Mouse (Mus musculus) CH12.LX (cell line): ENCODE measurements around the gene Zfp787. TPM values are rescaled to one million over a fixed set of nuclear protein-coding genes. Genes with fewer than 3 reads are reported as not detected.

Source experiments
- DNase-seq: peaks from one replicate; pipeline ENCODE4 v3.0.0-alpha.2; 2013; ENCODE audit errors: extremely low read depth
- H3K27ac ChIP-seq: 2 replicates; pipeline ENCODE4 v1.5.1; 2012; ENCODE audit warnings: low read depth, mild to moderate bottlenecking, control low read depth, moderate library complexity; ENCODE audit not compliant: insufficient read depth
- H3K27me3 ChIP-seq: replicated peaks from 2 replicates; pipeline ENCODE3; 2012; ENCODE audit warnings: inconsistent platforms
- H3K36me3 ChIP-seq, 2 experiments: replicated peaks in 1 of 2; 2 replicates each; pipeline versions ENCODE3 to v1.6.1; 2012; ENCODE audit warnings: inconsistent platforms in 1 of 2, low read length in 1 of 2, mild to moderate bottlenecking in 1 of 2, mixed read lengths in 1 of 2, moderate library complexity in 1 of 2; ENCODE audit not compliant: control insufficient read depth in 1 of 2, insufficient read depth in 1 of 2
- H3K4me1 ChIP-seq, 2 experiments: 2 replicates each; pipeline ENCODE4 v1.6.1; 2012; ENCODE audit warnings: inconsistent platforms in 1 of 2, moderate library complexity in 1 of 2; ENCODE audit not compliant: insufficient read depth in 2 of 2, control insufficient read depth in 1 of 2
- H3K4me2 ChIP-seq: 2 replicates; pipeline ENCODE4 v1.6.1; 2012; ENCODE audit warnings: low read depth, mild to moderate bottlenecking, control low read depth; ENCODE audit not compliant: poor library complexity, insufficient read depth, severe bottlenecking
- H3K4me3 ChIP-seq, 3 experiments: fragments of 150-350 bp in 1 of 3; sonication (generic) in 1 of 3; replicated peaks in 1 of 3; 2 replicates each; pipeline versions ENCODE3 to v1.5.1; 2011 to 2012; ENCODE audit warnings: low read depth in 2 of 3, low read length in 2 of 3, mild to moderate bottlenecking in 2 of 3, moderate library complexity in 2 of 3, control low read depth in 1 of 3, improper control_type of control experiment in 1 of 3, inconsistent platforms in 1 of 3, mixed read lengths in 1 of 3; ENCODE audit not compliant: poor library complexity in 1 of 3
- H3K79me2 ChIP-seq: replicated peaks from 2 replicates; pipeline ENCODE4 v1.6.1; 2012; ENCODE audit warnings: mild to moderate bottlenecking, moderate library complexity; ENCODE audit not compliant: control insufficient read depth, poor library complexity, insufficient read depth, severe bottlenecking; ENCODE audit errors: extremely low read depth
- H3K9ac ChIP-seq: 2 replicates; pipeline ENCODE4 v1.6.1; 2012; ENCODE audit warnings: low read depth, mild to moderate bottlenecking, control low read depth, moderate library complexity; ENCODE audit not compliant: insufficient read depth
- H3K9me3 ChIP-seq: replicated peaks from 2 replicates; pipeline ENCODE3; 2012; ENCODE audit warnings: low read length, inconsistent platforms, mixed read lengths
- E2F4 ChIP-seq: IDR thresholded peaks from 2 replicates; pipeline ENCODE4 v1.6.1; 2011; ENCODE audit warnings: low read depth, low read length, improper control_type of control experiment; ENCODE audit not compliant: insufficient replicate concordance
- EP300 ChIP-seq: IDR thresholded peaks from 2 replicates; pipeline ENCODE4 v1.6.1; 2011; ENCODE audit warnings: low read length, improper control_type of control experiment
- HCFC1 ChIP-seq: IDR thresholded peaks from 2 replicates; pipeline ENCODE4 v1.6.1; 2012; ENCODE audit warnings: low read depth, mild to moderate bottlenecking, inconsistent platforms, low read length, improper control_type of control experiment
- IRF4 ChIP-seq: IDR thresholded peaks from 2 replicates; pipeline ENCODE4 v1.6.1; 2014; ENCODE audit warnings: low read depth, mild to moderate bottlenecking, inconsistent platforms, low read length, improper control_type of control experiment
- JUN ChIP-seq: IDR thresholded peaks from 2 replicates; pipeline ENCODE4 v1.6.1; 2011; ENCODE audit warnings: low read depth, mild to moderate bottlenecking, low read length, improper control_type of control experiment, moderate library complexity; ENCODE audit not compliant: insufficient read depth
- MEF2A ChIP-seq: IDR thresholded peaks from 2 replicates; pipeline ENCODE4 v1.6.1; 2014; ENCODE audit warnings: low read depth, mild to moderate bottlenecking, inconsistent platforms, low read length, improper control_type of control experiment, borderline replicate concordance
- NRF1 ChIP-seq: IDR thresholded peaks from 2 replicates; pipeline ENCODE4 v1.6.1; 2014; ENCODE audit warnings: low read depth, mild to moderate bottlenecking, inconsistent platforms, low read length, improper control_type of control experiment, moderate library complexity
- PAX5 ChIP-seq: IDR thresholded peaks from 2 replicates; pipeline ENCODE4 v1.6.1; 2012; ENCODE audit warnings: low read length, inconsistent platforms, mixed read lengths
- TBP ChIP-seq: conservative IDR thresholded peaks from 2 replicates; pipeline ENCODE4 v1.6.1; 2011; ENCODE audit warnings: low read depth, low read length, improper control_type of control experiment
- UBTF ChIP-seq: IDR thresholded peaks from 2 replicates; pipeline ENCODE4 v1.6.1; 2012; ENCODE audit warnings: low read depth, mild to moderate bottlenecking, inconsistent platforms, low read length, improper control_type of control experiment, moderate library complexity
- USF2 ChIP-seq: conservative IDR thresholded peaks from 2 replicates; pipeline ENCODE4 v1.6.1; 2011; ENCODE audit warnings: low read depth, low read length, improper control_type of control experiment
- dilution Hi-C: fragments of 300-500 bp; cut with MboI; formaldehyde crosslinking; loops from 2 replicates; pipeline ENCODE4 v1.14.3; 2020; ENCODE audit warnings: low sequenced_read_pairs; ENCODE audit not compliant: extremely low pct_unique_long_range_greater_than_20kb, extremely low pct_ligation_motif_present
- in situ Hi-C: fragments of 300-500 bp; cut with MboI; formaldehyde crosslinking; loops from 3 replicates; pipeline ENCODE4 v1.14.3; 2019; ENCODE audit warnings: low sequenced_read_pairs, low pct_ligation_motif_present, low pct_unique_long_range_greater_than_20kb, mixed read lengths
- polyA plus RNA-seq: library from polyadenylated mRNA; unstranded; fragments of >175 nt; gene quantifications from 2 replicates; pipeline ENCODE4 v1.2.1, GENCODE M21; 2012; ENCODE audit warnings: low read depth; ENCODE audit not compliant: insufficient read length
- total RNA-seq, 2 experiments: library from RNA; depleted of rRNA; stranded (reverse); fragments of 300-350 nt in 1 of 2; fragments of >200 nt in 1 of 2; gene quantifications; 2 replicates each; pipeline ENCODE4 v1.2.3; 2012 to 2014

Zfp787 gene
- total and polyA plus RNA-seq, 3 experiments = 19.0 to 28.3 (median 22.1) TPM

GRCm38 (mm10) chr7:6146194-6146981 is 9.4 kb downstream of the Zfp787 start:
- H3K79me2 ChIP-seq = peaks cover 82% of the 10 kb centered on the region
- H3K4me1 ChIP-seq = peaks cover 13 to 82% of the 10 kb centered on the region in 2 experiments
- H3K36me3 ChIP-seq = peaks cover 7 to 50% of the 10 kb centered on the region in 2 experiments
- H3K27me3 ChIP-seq = no peaks in the 10 kb centered on the region
- no peaks in the 10 kb centered on the region for H3K9me3 ChIP-seq
- H3K9ac ChIP-seq = no peak overlapping the region
- in situ Hi-C loops (no loop called here), dilution Hi-C loops (no loop called here)
- no peak overlapping the region for H3K27ac ChIP-seq
- TF ChIP-seq EP300 (no peak), USF2 (no peak), UBTF (no peak), PAX5 (no peak), TBP (no peak), IRF4 (no peak), MEF2A (no peak), NRF1 (no peak), JUN (no peak), E2F4 (no peak), HCFC1 (no peak)
- no peak for DNase-seq
- no peak overlapping the region for H3K4me3 ChIP-seq
- no peak overlapping the region for H3K4me2 ChIP-seq

- Histone ChIP-seq H3K4me2 (no peak overlapping the region), H3K9me3 (no peaks in the 10 kb centered on the region), H3K27ac (no peak overlapping the region), H3K79me2 (peaks cover 74% of the 10 kb centered on the region), H3K36me3 (peaks cover 9 to 56% of the 10 kb centered on the region in 2 experiments), H3K4me3 (no peak overlapping the region), H3K4me1 (peaks cover 7 to 77% of the 10 kb centered on the region in 2 experiments), H3K27me3 (no peaks in the 10 kb centered on the region), H3K9ac (no peak overlapping the region)
- in situ Hi-C loops (no loop called here), dilution Hi-C loops (no loop called here)
- no peak for TF ChIP-seq EP300
- no peak for DNase-seq
These were observed 10.2 kb downstream of the Zfp787 start for GRCm38 (mm10) chr7:6145423-6146188.
